Mouse (Mus musculus): ENCODE results near the gene Klhl2. TPM values are rescaled to one million over a fixed set of nuclear protein-coding genes. Genes with fewer than 3 reads are reported as not detected.

The Klhl2 gene
- polyA plus RNA-seq, 1 experiment from 2014 or later: 16.1 TPM

- Histone ChIP-seq H3K4me3 (no peak overlapping the region), H3K4me2 (no peak overlapping the region), H3K27ac (ENCODE audit: poor library complexity, severe bottlenecking) (no peak overlapping the region), H3K4me1 (replicated peaks) (peaks cover 3% of the 10 kb centered on the region; the same call in 1 of the 2 replicates), H3K9ac (no peak overlapping the region), H3K36me3 (no peaks in the 10 kb centered on the region), H3K9me3 (replicated peaks) (no peaks in the 10 kb centered on the region), H3K27me3 (replicated peaks) (no peaks in the 10 kb centered on the region)
- WGBS: 82% methylated on average over 10 of the region's 10 CpGs
- ATAC-seq (ENCODE audit: insufficient number of reproducible peaks, low FRiP score): no peak
Observed at GRCm38 (mm10) chr8:64797751-64798150, 52.1 kb downstream of the Klhl2 start.

- no peaks in the 10 kb centered on the region for H3K27me3 ChIP-seq (replicated peaks)
- ATAC-seq (ENCODE audit: insufficient number of reproducible peaks, low FRiP score): no peak
- H3K4me1 ChIP-seq (replicated peaks): peaks cover 4% of the 10 kb centered on the region
- WGBS: 90% methylated on average over 4 of the region's 4 CpGs
- H3K9ac ChIP-seq: no peak overlapping the region
- H3K4me3 ChIP-seq: no peak overlapping the region
- H3K36me3 ChIP-seq: no peaks in the 10 kb centered on the region
- H3K27ac ChIP-seq (ENCODE audit: poor library complexity, severe bottlenecking): no peak overlapping the region
- H3K9me3 ChIP-seq (replicated peaks): no peaks in the 10 kb centered on the region
- H3K4me2 ChIP-seq: no peak overlapping the region
Observed at GRCm38 (mm10) chr8:64791250-64791881, 58.5 kb downstream of the Klhl2 start.

DNA sequence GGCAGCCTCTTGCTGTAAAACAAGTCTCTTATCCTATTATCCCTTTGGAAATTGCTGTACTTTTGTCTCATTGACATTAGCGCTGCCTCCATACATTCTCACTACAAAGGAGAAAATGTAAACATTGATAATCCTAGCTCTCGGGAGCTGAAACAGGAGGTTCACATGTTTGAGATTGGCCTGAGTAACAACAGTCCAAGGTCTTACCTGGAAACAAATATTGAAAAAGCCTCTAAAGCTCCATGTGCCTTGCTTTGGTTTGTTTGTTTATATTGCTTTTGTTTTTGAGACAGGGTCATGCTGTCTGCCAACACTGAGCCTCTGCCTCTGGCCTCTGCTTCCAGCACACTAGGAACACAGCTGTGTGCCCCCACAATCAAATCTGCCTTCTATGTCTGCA is 59.4 kb downstream of the Klhl2 start:
- peaks cover 4% of the 10 kb centered on the region for H3K4me1 ChIP-seq (replicated peaks)
- H3K36me3 ChIP-seq: no peaks in the 10 kb centered on the region
- no peaks in the 10 kb centered on the region for H3K9me3 ChIP-seq (replicated peaks)
- H3K9ac ChIP-seq: no peak overlapping the region
- 60% methylated on average over 2 of the region's 2 CpGs for WGBS
- no peak for ATAC-seq (ENCODE audit: insufficient number of reproducible peaks, low FRiP score)
- H3K27ac ChIP-seq (ENCODE audit: poor library complexity, severe bottlenecking): no peak overlapping the region
- no peaks in the 10 kb centered on the region for H3K27me3 ChIP-seq (replicated peaks)
- H3K4me2 ChIP-seq: no peak overlapping the region
- H3K4me3 ChIP-seq: no peak overlapping the region

DNA sequence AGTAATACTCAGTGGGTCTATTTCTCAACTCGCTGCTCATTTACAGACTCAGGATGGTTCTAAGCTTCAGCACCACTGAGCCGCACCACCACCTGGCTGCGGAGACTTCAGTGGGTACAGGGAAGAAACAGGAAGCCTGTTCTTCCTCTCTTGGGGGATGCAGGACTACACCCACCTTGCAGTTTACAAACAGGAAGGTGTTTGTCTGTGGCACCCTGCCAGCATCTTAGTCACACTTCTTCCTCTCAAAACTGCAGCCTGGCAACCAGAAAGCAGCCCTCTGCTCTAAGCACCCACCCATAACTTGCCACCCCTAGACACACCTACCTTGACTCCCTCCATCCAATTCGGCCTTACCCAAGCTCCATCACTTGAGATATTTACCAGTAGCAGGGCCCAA is 61.1 kb downstream of the Klhl2 start:
- Histone ChIP-seq H3K4me2 (no peak overlapping the region), H3K9me3 (replicated peaks) (no peaks in the 10 kb centered on the region), H3K27me3 (replicated peaks) (no peaks in the 10 kb centered on the region), H3K4me1 (replicated peaks) (peaks cover 4% of the 10 kb centered on the region), H3K27ac (ENCODE audit: poor library complexity, severe bottlenecking) (no peak overlapping the region), H3K36me3 (no peaks in the 10 kb centered on the region), H3K9ac (no peak overlapping the region), H3K4me3 (no peak overlapping the region)
- WGBS: 78% methylated on average over 4 of the region's 4 CpGs
- no peak for ATAC-seq (ENCODE audit: insufficient number of reproducible peaks, low FRiP score)

GRCm38 (mm10) chr8:64786801-64787200 is 63.0 kb downstream of the Klhl2 start:
- H3K4me3 ChIP-seq: no peak overlapping the region
- 75% methylated on average over 2 of the region's 2 CpGs for WGBS

GRCm38 (mm10) chr8:64784235-64784634 is 65.6 kb downstream of the Klhl2 start:
- Histone ChIP-seq H3K9ac (no peak overlapping the region), H3K27me3 (replicated peaks) (no peaks in the 10 kb centered on the region), H3K4me1 (replicated peaks) (peaks cover 4% of the 10 kb centered on the region; the same call in 1 of the 2 replicates), H3K36me3 (peaks cover 2% of the 10 kb centered on the region), H3K9me3 (replicated peaks) (no peaks in the 10 kb centered on the region), H3K27ac (ENCODE audit: poor library complexity, severe bottlenecking) (no peak overlapping the region), H3K4me2 (no peak overlapping the region), H3K4me3 (no peak overlapping the region)
- WGBS: 68% methylated on average over 5 of the region's 5 CpGs
- no peak for ATAC-seq (ENCODE audit: insufficient number of reproducible peaks, low FRiP score)

More at GRCm38 (mm10) chr8:64786801-64787200, 63.0 kb downstream of the Klhl2 start:
- ATAC-seq (ENCODE audit: insufficient number of reproducible peaks, low FRiP score): no peak
- peaks cover 4% of the 10 kb centered on the region; the same call in 1 of the 2 replicates for H3K4me1 ChIP-seq (replicated peaks)
- no peak overlapping the region for H3K27ac ChIP-seq (ENCODE audit: poor library complexity, severe bottlenecking)
- no peak overlapping the region for H3K4me2 ChIP-seq
- H3K9ac ChIP-seq: no peak overlapping the region
- H3K36me3 ChIP-seq: no peaks in the 10 kb centered on the region
- H3K27me3 ChIP-seq (replicated peaks): no peaks in the 10 kb centered on the region
- H3K9me3 ChIP-seq (replicated peaks): no peaks in the 10 kb centered on the region

GRCm38 (mm10) chr8:64781947-64782346 is 67.9 kb downstream of the Klhl2 start:
- Histone ChIP-seq H3K9ac (no peak overlapping the region), H3K27me3 (replicated peaks) (no peaks in the 10 kb centered on the region), H3K4me2 (no peak overlapping the region), H3K27ac (ENCODE audit: poor library complexity, severe bottlenecking) (no peak overlapping the region), H3K9me3 (replicated peaks) (no peaks in the 10 kb centered on the region), H3K4me3 (no peak overlapping the region), H3K4me1 (replicated peaks) (no peaks in the 10 kb centered on the region), H3K36me3 (peaks cover 2% of the 10 kb centered on the region)
- 50% methylated on average over 6 of the region's 6 CpGs for WGBS
- ATAC-seq (ENCODE audit: insufficient number of reproducible peaks, low FRiP score): no peak

GRCm38 (mm10) chr8:64777925-64778324 is 71.9 kb downstream of the Klhl2 start:
- H3K9ac ChIP-seq: no peak overlapping the region
- 0 out of 2 replicates have a peak, but pooled peaks cover 2% of the 10 kb centered on the region for H3K9me3 ChIP-seq (replicated peaks)
- no peak for ATAC-seq (ENCODE audit: insufficient number of reproducible peaks, low FRiP score)
- no peak overlapping the region for H3K27ac ChIP-seq (ENCODE audit: poor library complexity, severe bottlenecking)
- H3K4me3 ChIP-seq: no peak overlapping the region
- no peak overlapping the region for H3K4me2 ChIP-seq
- no peaks in the 10 kb centered on the region for H3K4me1 ChIP-seq (replicated peaks)
- H3K27me3 ChIP-seq (replicated peaks): no peaks in the 10 kb centered on the region
- H3K36me3 ChIP-seq: peaks cover 13% of the 10 kb centered on the region
- WGBS: 70% methylated on average over 9 of the region's 9 CpGs

GRCm38 (mm10) chr8:64774136-64774535 is 75.7 kb downstream of the Klhl2 start:
- H3K27me3 ChIP-seq (replicated peaks): no peaks in the 10 kb centered on the region
- no peak overlapping the region for H3K27ac ChIP-seq (ENCODE audit: poor library complexity, severe bottlenecking)
- H3K4me1 ChIP-seq (replicated peaks): 0 out of 2 replicates have a peak, but pooled peaks cover 3% of the 10 kb centered on the region
- no peak overlapping the region for H3K9ac ChIP-seq
- 0 out of 2 replicates have a peak, but pooled peaks cover 2% of the 10 kb centered on the region for H3K9me3 ChIP-seq (replicated peaks)
- H3K36me3 ChIP-seq: peaks cover 11% of the 10 kb centered on the region; the same call in 1 of the 2 replicates
- H3K4me2 ChIP-seq: no peak overlapping the region
- H3K4me3 ChIP-seq: no peak overlapping the region
- ATAC-seq (ENCODE audit: insufficient number of reproducible peaks, low FRiP score): no peak
- WGBS: 90% methylated on average over 6 of the region's 6 CpGs

GRCm38 (mm10) chr8:64770814-64771213 is 79.0 kb downstream of the Klhl2 start:
- no peak overlapping the region for H3K9ac ChIP-seq
- WGBS: 85% methylated on average over 7 of the region's 7 CpGs
- no peak overlapping the region for H3K27ac ChIP-seq (ENCODE audit: poor library complexity, severe bottlenecking)
- peaks cover 11% of the 10 kb centered on the region; the same call in 1 of the 2 replicates for H3K36me3 ChIP-seq
- H3K4me1 ChIP-seq (replicated peaks): 0 out of 2 replicates have a peak, but pooled peaks cover 3% of the 10 kb centered on the region
- no peaks in the 10 kb centered on the region for H3K27me3 ChIP-seq (replicated peaks)
- H3K4me2 ChIP-seq: no peak overlapping the region
- 0 out of 2 replicates have a peak, but pooled peaks cover 2% of the 10 kb centered on the region for H3K9me3 ChIP-seq (replicated peaks)
- H3K4me3 ChIP-seq: no peak overlapping the region
- no peak for ATAC-seq (ENCODE audit: insufficient number of reproducible peaks, low FRiP score)

DNA sequence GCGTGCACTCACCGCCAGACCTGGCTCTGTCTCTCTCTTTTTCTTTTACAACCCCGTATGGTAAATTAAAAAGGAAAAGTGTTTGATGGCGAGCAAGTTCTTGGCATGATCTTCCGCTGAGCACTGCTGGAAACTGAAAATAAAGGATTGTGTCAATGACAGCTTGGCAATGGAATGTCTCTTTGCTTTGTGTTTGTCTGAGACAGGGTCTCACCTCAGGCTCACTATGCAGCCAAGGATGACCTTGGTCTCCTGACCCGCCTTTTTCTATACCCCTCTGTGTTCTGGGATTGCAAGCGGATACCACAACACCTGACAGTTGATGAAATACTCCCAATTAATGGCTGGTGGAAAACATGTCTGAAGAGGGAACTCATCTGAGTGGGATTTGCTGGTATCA is 80.2 kb downstream of the Klhl2 start:
- Histone ChIP-seq H3K27me3 (replicated peaks) (no peaks in the 10 kb centered on the region), H3K4me3 (no peak overlapping the region), H3K27ac (ENCODE audit: poor library complexity, severe bottlenecking) (no peak overlapping the region), H3K4me1 (replicated peaks) (0 out of 2 replicates have a peak, but pooled peaks cover 3% of the 10 kb centered on the region), H3K9ac (no peak overlapping the region), H3K4me2 (no peak overlapping the region), H3K36me3 (peaks cover 6% of the 10 kb centered on the region; the same call in 1 of the 2 replicates), H3K9me3 (replicated peaks) (no peaks in the 10 kb centered on the region)
- 86% methylated on average over 7 of the region's 7 CpGs for WGBS
- ATAC-seq (ENCODE audit: insufficient number of reproducible peaks, low FRiP score): no peak

Measured in heart, embryonic 12.5 days (tissue).